Mouse (Mus musculus): ENCODE results near the gene Arhgef39.

DNA sequence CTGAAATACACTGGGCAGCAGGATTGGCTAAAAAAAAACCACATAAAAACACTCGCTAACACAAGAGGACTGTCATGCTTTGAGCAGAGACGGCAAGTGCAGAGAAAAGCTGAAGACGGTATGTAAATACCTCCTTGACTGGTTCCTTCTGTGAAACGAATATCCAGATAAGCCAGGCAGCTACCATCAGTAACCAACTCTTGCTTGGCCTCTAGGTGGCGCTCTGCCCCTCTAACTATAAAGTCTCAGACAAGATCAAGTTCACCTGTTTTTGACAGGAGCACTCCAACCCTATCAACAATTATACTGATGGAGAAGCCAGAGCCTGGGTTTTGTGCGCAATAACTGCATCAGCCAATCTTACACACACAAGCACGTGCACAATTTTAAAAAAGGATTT is 31.1 kb upstream of the Arhgef39 start:
- TF ChIP-seq EP300 (IDR thresholded peaks at IDR 0.05; ENCODE audit: low read depth) (no peak), CTCF (IDR thresholded peaks at IDR 0.05; ENCODE audit: low read depth) (peak; percentile 89)
